Mouse (Mus musculus): Measurements from ENCODE around the gene Csrnp2. TPM values are rescaled to one million over a fixed set of nuclear protein-coding genes. Genes with fewer than 3 reads are reported as not detected.

Gene Csrnp2
- total and polyA plus RNA-seq, 3 experiments, result 2.3 to 3.5 (median 2.3) TPM

DNA sequence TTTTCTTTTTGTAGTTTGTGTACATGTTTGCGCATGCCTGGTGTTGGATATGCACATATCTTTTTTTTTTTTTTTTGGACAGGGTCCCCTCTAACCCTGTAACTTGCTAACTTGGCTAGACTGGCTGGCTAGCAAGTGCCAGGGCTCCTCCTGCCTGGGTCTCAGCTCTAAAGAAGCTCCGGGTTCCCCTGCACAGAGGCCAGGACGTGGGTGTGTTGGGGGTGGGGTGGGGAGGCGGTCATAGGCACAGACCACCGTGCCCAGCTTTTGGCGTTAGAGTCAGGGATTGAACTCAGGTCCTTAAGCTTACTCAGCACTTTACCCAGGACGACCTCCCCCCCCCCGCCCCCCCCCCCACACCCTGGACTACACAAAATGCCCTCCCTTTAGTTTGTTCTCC lies 27.6 kb downstream of the Csrnp2 start:
- no peak for DNase-seq (ENCODE audit: extremely low read depth)
- dilution Hi-C loops (cut with MboI; ENCODE audit: extremely low pct_ligation_motif_present, extremely low pct_unique_long_range_greater_than_20kb, low sequenced_read_pairs), result no loop called here
- H3K9me3 ChIP-seq (replicated peaks; ENCODE audit: low read length), result no peaks in the 10 kb centered on the region
- H3K4me1 ChIP-seq (ENCODE audit: control insufficient read depth in 1 of 2, insufficient read depth in 2 of 2), result peaks cover 7 to 30% of the 10 kb centered on the region in 2 experiments; a peak in 2 of 4 replicates
- TF ChIP-seq TBP (conservative IDR thresholded peaks at IDR 0.05; ENCODE audit: low read depth, low read length) (no peak), MAFK (IDR thresholded peaks at IDR 0.05; ENCODE audit: insufficient replicate concordance, low read length) (0 out of 2 replicates have a peak, but pooled peaks have one; percentile 25), ZKSCAN1 (IDR thresholded peaks at IDR 0.05; ENCODE audit: borderline replicate concordance, low read depth, low read length) (no peak), POLR2A (IDR thresholded peaks at IDR 0.05; ENCODE audit: low read depth, low read length) (no peak), ZNF384 (IDR thresholded peaks at IDR 0.05; ENCODE audit: low read depth, low read length) (no peak)
- peaks cover 9% of the 10 kb centered on the region; the same call in 1 of the 2 replicates for H3K79me2 ChIP-seq (replicated peaks; ENCODE audit: control insufficient read depth, extremely low read depth, insufficient read depth, poor library complexity, severe bottlenecking)
- in situ Hi-C loops (cut with MboI; ENCODE audit: low pct_ligation_motif_present, low pct_unique_long_range_greater_than_20kb, low sequenced_read_pairs), result no loop called here
- H3K36me3 ChIP-seq (replicated peaks in 1 of 2; ENCODE audit: control insufficient read depth in 1 of 2, insufficient read depth in 1 of 2, low read length in 1 of 2), result peaks cover 8 to 26% of the 10 kb centered on the region in 2 experiments
- peak overlapping the region in 2 of 3 experiments; percentile 80 to 87 for H3K4me3 ChIP-seq (replicated peaks in 1 of 3; ENCODE audit: low read depth in 2 of 3, low read length in 2 of 3, poor library complexity in 1 of 3)
- H3K4me2 ChIP-seq (ENCODE audit: insufficient read depth, low read depth, poor library complexity, severe bottlenecking), result peak overlapping the region; percentile 65
- H3K27me3 ChIP-seq (replicated peaks), result no peaks in the 10 kb centered on the region
- H3K27ac ChIP-seq (ENCODE audit: insufficient read depth, low read depth), result no peak overlapping the region
- peak overlapping the region; percentile 74; the same call in 1 of the 2 replicates for H3K9ac ChIP-seq (ENCODE audit: insufficient read depth, low read depth)

DNA sequence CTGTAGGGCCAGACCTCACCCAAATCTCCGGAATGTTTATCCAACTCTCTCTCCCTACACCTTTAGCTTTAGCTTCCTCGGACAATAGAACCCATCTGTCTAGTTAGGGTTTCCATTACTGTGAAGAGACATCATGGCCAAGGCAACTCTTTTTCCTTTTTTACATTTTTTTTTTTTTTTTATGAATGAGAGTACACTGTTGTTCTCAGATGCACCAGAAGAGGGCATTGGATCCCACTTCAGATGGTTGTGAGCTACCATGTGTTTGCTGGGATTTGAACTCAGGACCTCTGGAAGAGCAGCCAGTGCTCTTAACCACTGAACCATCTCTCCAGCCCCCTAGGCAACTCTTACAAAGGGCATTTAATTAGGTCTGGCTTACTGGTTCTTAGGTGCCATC lies 29.9 kb downstream of the Csrnp2 start:
- Histone ChIP-seq H3K36me3 (replicated peaks in 1 of 2; ENCODE audit: control insufficient read depth in 1 of 2, insufficient read depth in 1 of 2, low read length in 1 of 2) (peaks cover 0 to 5% of the 10 kb centered on the region in 2 experiments), H3K27me3 (replicated peaks) (no peaks in the 10 kb centered on the region), H3K4me3 (replicated peaks in 1 of 3; ENCODE audit: low read depth in 2 of 3, low read length in 2 of 3, poor library complexity in 1 of 3) (no peak overlapping the region), H3K79me2 (replicated peaks; ENCODE audit: control insufficient read depth, extremely low read depth, insufficient read depth, poor library complexity, severe bottlenecking) (peaks cover 8% of the 10 kb centered on the region; the same call in 1 of the 2 replicates), H3K4me1 (ENCODE audit: control insufficient read depth in 1 of 2, insufficient read depth in 2 of 2) (peaks cover 15 to 38% of the 10 kb centered on the region in 2 experiments), H3K9me3 (replicated peaks; ENCODE audit: low read length) (no peaks in the 10 kb centered on the region), H3K9ac (ENCODE audit: insufficient read depth, low read depth) (no peak overlapping the region), H3K4me2 (ENCODE audit: insufficient read depth, low read depth, poor library complexity, severe bottlenecking) (no peak overlapping the region), H3K27ac (ENCODE audit: insufficient read depth, low read depth) (no peak overlapping the region)
- in situ Hi-C loops (cut with MboI; ENCODE audit: low pct_ligation_motif_present, low pct_unique_long_range_greater_than_20kb, low sequenced_read_pairs), result no loop called here
- dilution Hi-C loops (cut with MboI; ENCODE audit: extremely low pct_ligation_motif_present, extremely low pct_unique_long_range_greater_than_20kb, low sequenced_read_pairs), result no loop called here
- no peak for DNase-seq (ENCODE audit: extremely low read depth)
- TF ChIP-seq PAX5 (IDR thresholded peaks at IDR 0.05; ENCODE audit: low read length) (no peak), ZNF384 (IDR thresholded peaks at IDR 0.05; ENCODE audit: low read depth, low read length) (peak; percentile 91), CTCF (conservative IDR thresholded peaks at IDR 0.05 in 1 of 2, IDR thresholded peaks at IDR 0.05 in 1 of 2; ENCODE audit: low read depth in 2 of 2, low read length in 2 of 2) (peak; percentile 33 to 46; a peak in 2 of 4 replicates)

DNA sequence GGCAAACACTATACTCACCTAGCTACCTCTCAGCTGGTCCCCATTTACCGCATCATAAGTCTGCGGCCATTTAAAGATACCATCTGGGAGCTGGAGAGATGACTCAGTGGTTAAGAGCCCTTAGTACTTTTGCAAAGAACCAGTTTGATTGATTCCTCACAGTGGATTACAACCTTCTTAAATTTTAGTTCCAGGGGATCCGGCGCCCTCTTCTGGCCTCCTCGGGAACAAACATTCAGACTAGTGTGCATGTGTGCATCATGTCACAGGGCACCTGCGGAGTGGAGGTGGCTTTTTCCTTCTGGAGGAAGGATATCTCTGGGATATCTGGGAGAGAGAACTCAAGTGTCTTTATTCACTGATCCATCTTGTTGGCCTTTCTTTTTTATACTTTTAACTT lies 31.6 kb downstream of the Csrnp2 start:
- Histone ChIP-seq H3K27me3 (replicated peaks) (peaks cover 2% of the 10 kb centered on the region), H3K79me2 (replicated peaks; ENCODE audit: control insufficient read depth, extremely low read depth, insufficient read depth, poor library complexity, severe bottlenecking) (no peaks in the 10 kb centered on the region), H3K4me1 (ENCODE audit: control insufficient read depth in 1 of 2, insufficient read depth in 2 of 2) (peaks cover 11 to 26% of the 10 kb centered on the region in 2 experiments), H3K4me2 (ENCODE audit: insufficient read depth, low read depth, poor library complexity, severe bottlenecking) (no peak overlapping the region), H3K36me3 (replicated peaks in 1 of 2; ENCODE audit: control insufficient read depth in 1 of 2, insufficient read depth in 1 of 2, low read length in 1 of 2) (no peaks in the 10 kb centered on the region), H3K9ac (ENCODE audit: insufficient read depth, low read depth) (no peak overlapping the region), H3K4me3 (replicated peaks in 1 of 3; ENCODE audit: low read depth in 2 of 3, low read length in 2 of 3, poor library complexity in 1 of 3) (no peak overlapping the region), H3K9me3 (replicated peaks; ENCODE audit: low read length) (no peaks in the 10 kb centered on the region), H3K27ac (ENCODE audit: insufficient read depth, low read depth) (no peak overlapping the region)
- dilution Hi-C loops (cut with MboI; ENCODE audit: extremely low pct_ligation_motif_present, extremely low pct_unique_long_range_greater_than_20kb, low sequenced_read_pairs), result no loop called here
- peak; percentile 74 for DNase-seq (ENCODE audit: extremely low read depth)
- in situ Hi-C loops (cut with MboI; ENCODE audit: low pct_ligation_motif_present, low pct_unique_long_range_greater_than_20kb, low sequenced_read_pairs), result loop anchor here (5.0 kb wide), 3 partner anchors 149 to 289 kb away; no protein-coding TSS in a partner anchor
- TF ChIP-seq SMC3 (IDR thresholded peaks at IDR 0.05; ENCODE audit: low read depth, low read length), result peak; percentile 58
- peak; percentile 63 to 77 for TF ChIP-seq CTCF (conservative IDR thresholded peaks at IDR 0.05 in 1 of 2, IDR thresholded peaks at IDR 0.05 in 1 of 2; ENCODE audit: low read depth in 2 of 2, low read length in 2 of 2)
- peak; percentile 60 for TF ChIP-seq RAD21 (IDR thresholded peaks at IDR 0.05; ENCODE audit: low read depth, low read length)
- TF ChIP-seq KAT2A (IDR thresholded peaks at IDR 0.05; ENCODE audit: insufficient replicate concordance, low read length), result no peak
- no peak for TF ChIP-seq EP300 (IDR thresholded peaks at IDR 0.05; ENCODE audit: low read length)

All from CH12.LX (cell line).